Mouse (Mus musculus): ENCODE data around the gene Eral1.

Eral1 gene

GRCm38 (mm10) chr11:78079961-78080921 lies at the start of gene Eral1:
Eral1 (minus strand) TSS chr11:78080383.
- DNase-seq = peak; percentile 98

- no peak for DNase-seq
Observed at GRCm38 (mm10) chr11:78129458-78129857, 49.3 kb upstream of the Eral1 start.

- peak; percentile 83 for DNase-seq
Observed at GRCm38 (mm10) chr11:78126739-78127138, 46.6 kb upstream of the Eral1 start.

- no peak for DNase-seq
Observed at GRCm38 (mm10) chr11:78125691-78126090, 45.5 kb upstream of the Eral1 start.

DNA sequence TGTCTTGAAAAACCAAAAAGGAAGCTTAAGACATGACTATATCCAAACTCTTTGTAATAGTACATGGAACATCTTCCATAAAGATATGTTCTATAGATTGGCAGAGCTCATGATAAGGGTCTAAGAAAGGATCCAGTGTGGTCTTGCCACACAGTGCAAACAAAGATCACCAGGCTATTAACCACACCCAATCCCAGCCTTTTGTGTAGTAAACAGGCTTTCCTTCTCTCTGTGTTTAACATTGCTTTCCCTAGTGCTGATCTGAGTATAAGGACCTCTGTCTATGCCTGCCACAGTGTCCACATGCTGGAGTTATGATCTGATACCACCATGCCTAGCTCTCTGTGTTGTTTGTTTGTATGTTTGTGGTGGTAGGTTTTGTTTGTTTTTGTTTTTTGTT lies 43.6 kb upstream of the Eral1 start:
- no peak for DNase-seq

DNA sequence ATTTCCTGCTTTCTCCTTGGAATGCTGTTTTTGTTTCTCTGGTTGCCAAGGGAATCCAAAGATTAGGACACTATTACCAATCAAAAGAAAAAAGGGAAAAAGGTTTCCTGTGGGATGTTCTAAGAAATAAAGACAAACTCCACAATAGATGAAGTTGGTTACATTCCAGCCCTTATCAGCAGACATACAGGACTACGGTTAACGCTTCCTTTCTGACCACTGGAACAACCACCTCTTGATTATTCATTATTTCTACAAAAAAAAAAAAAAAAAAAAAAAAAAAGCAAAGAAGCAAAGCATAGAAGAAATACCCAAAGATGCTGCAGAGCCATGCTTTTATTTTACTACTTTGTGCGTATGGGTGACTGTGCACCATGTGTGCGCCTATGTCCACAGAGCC lies 42.6 kb upstream of the Eral1 start:
- DNase-seq = no peak

DNA sequence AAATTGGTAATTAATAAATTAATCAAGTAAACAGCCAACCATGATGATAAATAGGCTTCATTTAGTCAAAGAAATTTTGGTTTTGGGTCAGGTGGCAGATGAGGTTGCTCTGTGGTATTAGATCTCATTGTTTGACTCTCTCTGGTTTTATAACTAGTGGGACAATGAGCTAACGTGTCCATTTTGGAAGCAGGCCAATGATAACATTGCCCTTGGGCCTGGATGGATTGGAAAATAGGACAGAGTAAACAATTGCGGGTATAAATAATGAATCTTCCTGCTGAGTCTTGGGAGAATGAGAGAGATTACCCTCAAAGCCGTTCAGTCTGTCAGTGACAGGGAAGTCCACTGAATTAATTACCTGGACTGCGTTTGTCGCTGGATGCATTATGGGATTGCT lies 41.0 kb upstream of the Eral1 start:
- DNase-seq = peak; percentile 97

DNA sequence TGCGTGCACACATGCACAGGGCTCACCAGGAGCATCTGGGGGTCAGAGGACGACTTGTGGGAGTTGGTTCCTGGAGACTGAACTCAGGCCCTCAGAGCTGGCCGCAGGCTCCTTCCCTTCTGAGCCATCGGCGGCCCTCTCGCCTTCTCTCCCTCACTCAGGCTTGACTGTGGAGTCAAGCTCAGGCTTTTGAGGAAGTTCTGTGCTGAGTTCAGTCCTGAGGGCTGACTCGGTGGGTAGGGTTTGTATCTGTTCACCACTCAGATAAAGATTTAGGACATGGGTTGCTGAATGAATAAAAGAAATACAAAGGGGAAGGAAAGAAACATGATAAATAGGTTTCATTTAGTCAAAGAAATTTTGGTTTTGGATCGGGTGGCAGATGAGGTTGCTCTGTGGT lies 39.7 kb upstream of the Eral1 start:
- DNase-seq = no peak

DNA sequence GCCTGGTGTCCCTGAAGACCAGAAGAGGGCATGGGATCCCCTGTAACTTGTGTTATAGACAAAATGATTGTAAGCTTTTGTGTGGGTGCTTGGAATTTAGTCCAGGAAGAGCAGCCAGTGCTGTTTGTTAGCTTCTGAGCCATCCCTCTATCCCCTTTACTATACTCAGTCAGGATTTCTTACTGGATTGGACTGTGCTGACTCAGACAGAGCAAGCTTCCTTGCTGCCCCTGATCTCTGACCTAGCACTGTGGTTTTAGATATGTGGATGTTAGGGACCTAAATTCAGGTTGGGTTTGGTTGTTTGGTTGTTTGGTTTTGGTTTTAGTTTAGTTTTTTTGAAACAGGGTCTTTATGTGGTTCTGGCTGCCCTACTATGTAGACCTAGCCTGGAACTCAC lies 38.3 kb upstream of the Eral1 start:
- DNase-seq = no peak

DNA sequence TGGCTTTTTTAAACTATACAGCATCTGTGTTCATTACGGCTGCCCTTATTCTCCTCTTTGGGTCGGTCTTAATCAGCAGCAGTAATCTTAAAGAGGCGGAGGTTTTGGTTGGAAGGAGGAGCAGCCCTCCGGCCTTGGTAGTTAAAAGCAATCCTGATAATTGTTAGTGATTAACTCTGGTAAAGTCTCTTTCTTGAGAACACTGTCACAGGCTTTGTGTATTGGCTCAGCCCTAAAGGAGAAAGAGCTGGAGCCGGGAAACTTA lies 35.9 kb upstream of the Eral1 start:
- DNase-seq = no peak

GRCm38 (mm10) chr11:78115367-78116145 lies 35.4 kb upstream of the Eral1 start:
- DNase-seq = peak; percentile 100

DNA sequence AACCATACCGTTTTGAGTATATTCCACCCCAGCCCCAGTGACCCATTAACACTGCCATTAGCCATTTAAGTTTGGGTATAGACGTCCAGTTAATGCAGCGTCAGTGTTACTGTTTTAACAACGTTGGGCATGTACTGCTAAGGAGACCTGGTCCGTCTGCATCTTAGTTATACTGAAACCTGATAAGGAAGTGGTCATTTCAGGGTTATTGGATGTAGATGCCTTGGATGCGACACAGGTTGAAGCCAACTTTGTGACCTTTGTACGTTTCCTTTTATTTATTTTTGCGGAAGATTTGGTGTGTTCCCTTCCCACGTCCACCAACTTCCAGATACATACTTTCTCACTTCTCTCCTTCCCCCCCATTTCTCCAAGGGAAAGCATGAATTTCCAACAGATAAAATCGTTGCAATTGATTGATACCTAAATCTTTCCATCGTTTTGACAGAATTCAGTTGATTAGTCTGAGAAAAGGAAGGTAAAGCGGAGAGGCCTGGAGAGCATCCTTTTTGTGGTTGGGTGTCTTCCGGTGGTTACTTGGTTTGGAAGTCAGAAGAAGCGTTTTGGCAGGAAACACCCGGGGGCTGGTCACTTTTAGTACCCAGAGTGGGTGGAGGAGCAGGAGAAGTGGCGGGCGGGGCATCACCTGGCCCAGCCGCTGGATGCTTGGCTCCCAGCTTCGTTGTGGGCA lies 34.6 kb upstream of the Eral1 start:
- no peak for DNase-seq

- DNase-seq = no peak
Observed at GRCm38 (mm10) chr11:78113616-78114015, 33.4 kb upstream of the Eral1 start.

DNA sequence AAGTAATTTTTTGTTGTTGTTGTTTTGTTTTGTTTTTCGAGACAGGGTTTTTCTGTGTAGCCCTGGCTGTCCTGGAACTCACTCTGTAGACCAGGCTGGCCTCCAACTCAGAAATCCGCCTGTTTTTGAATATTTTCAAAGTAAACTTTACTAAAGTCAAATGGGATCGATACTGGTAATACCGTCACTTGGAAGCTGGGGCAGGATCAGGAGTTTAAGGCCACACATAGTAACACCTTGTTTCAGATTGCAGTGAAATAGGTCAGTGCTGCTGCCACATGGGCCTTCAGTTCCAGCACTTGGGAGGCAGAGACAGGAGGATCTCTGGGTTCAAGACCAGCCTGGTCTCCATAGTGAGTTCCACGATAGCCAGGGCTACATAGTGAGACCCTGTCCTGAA lies 24.3 kb upstream of the Eral1 start:
- no peak for DNase-seq

GRCm38 (mm10) chr11:78102958-78103747 lies 23.0 kb upstream of the Eral1 start:
- DNase-seq = no peak

- DNase-seq = no peak
Observed at GRCm38 (mm10) chr11:78102142-78102541, 22.0 kb upstream of the Eral1 start.

DNA sequence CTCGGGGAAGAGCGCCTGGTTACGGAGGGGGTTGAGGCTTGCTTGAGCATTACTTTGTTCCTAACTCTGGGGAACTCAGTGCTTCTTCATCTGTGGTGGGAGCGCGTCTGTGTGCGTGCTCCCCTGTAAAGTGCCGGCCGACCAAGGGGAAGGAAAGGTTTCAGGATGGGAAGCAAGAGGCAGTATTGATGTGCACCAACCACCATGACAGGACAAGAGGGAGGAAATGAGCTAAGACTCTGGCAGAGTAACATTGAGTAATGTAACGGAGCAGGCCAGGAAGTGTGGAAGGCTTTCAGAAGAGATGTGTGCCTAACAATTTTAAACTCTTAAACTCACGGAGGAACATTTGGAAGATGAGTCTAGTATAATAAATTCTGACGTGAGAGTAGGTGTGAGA lies 20.6 kb upstream of the Eral1 start:
- no peak for DNase-seq

- DNase-seq = no peak
Observed at GRCm38 (mm10) chr11:78097077-78097476, 16.9 kb upstream of the Eral1 start.

GRCm38 (mm10) chr11:78095144-78095516 lies 14.9 kb upstream of the Eral1 start:
- no peak for DNase-seq

DNA sequence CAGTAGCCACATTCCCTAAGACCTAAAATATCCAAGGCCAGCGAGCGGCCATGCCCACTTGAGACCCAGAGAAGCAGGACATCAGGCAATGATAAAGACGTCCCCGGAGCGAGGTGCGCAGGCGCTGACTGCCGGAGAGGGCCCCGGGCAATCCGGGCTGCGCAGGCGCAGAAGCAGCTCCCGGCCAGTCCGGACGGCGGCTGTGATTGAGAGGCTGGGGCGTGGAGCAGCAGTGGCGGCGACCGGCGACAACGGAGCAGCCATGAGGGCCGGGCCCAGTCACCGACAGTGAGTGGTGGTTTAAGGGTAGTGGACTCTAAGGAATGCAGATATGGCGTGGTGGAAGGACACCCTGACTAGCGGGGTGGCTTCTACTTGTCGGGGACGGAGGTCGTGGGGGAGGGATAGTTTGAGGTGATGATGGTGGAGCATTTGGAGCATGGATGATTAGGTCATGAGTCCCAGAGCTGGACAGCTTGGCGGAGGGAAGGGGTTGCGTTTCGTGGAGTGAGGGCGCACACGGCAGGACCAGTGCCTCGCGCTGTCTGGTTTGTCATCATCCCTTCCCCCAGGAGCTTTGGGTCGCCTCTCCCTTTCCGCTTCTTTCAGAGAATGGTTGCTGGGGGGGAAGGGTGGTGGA lies 14.4 kb upstream of the Eral1 start, which contains the start of gene Fam222b:
Gene Fam222b, plus strand, starts transcription at position 157 of the 640 bp plus-strand sequence.
- peak; percentile 100 for DNase-seq

DNA sequence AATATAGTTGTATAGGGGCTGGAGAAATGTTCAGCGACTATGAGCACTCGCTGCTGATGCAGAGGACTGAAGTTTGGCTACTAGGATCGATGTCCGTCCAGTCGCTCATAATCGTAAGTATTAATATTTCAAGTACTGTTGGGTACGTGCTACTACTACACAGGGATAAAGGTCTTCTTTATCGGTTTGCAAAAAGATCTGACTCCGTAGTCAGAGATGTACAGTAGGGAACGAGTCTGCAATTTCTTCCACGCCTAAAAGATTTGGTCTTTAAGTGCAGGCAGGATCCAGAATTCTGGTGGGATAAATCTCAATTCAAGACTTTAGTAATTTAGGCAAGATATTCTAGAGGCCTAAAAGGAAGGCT lies 13.9 kb upstream of the Eral1 start:
- no peak for DNase-seq

DNA sequence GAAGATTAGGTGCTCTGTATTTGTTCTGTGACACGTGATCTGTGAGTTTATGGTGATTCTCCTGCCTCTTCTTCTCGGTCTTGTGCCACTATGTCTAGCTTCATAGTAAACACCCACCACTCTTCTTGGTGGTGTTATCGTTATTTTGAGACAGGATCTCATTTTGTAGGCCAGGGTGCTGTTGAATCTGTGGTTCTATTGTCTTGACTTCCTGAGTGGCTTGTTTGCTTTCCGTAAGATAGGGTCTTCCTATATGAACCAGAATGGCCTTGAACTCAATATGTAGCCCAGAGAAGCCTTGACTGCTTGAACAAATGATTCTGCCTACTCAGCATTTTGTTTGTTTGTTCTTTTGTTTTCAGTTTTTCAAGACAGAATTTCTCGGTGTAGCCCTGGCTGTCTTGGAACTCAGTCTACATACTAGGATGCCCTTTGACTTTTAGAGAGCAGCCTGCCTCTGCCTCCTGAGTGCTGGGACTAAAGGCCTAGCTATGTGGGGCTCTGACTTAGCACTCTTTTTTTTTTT lies 7.6 kb upstream of the Eral1 start:
- no peak for DNase-seq
